Mouse (Mus musculus): ENCODE data around the gene Klhl25.
"Not testable (repeated sequence)": the region's sequence is repeated elsewhere in the genome, so short reads cannot be mapped to it uniquely, and the experiment has no call there.

The Klhl25 gene

GRCm38 (mm10) chr7:75880236-75880635 is 32.1 kb downstream of the Klhl25 start:
- no peak for DNase-seq

- peak; percentile 71 for DNase-seq
Observed at GRCm38 (mm10) chr7:75880650-75881049, 32.5 kb downstream of the Klhl25 start.

GRCm38 (mm10) chr7:75881376-75881775 is 33.3 kb downstream of the Klhl25 start:
- peak; percentile 37 for DNase-seq

- no peak for DNase-seq
Observed at GRCm38 (mm10) chr7:75881791-75882190, 33.7 kb downstream of the Klhl25 start.

GRCm38 (mm10) chr7:75891466-75891865 is 43.4 kb downstream of the Klhl25 start:
- no peak for DNase-seq

- peak; percentile 69 for DNase-seq
Observed at GRCm38 (mm10) chr7:75892737-75893136, 44.6 kb downstream of the Klhl25 start.

- DNase-seq: no peak
Observed at GRCm38 (mm10) chr7:75893709-75894108, 45.6 kb downstream of the Klhl25 start.

GRCm38 (mm10) chr7:75897041-75897440 is 48.9 kb downstream of the Klhl25 start:
- no peak for DNase-seq

GRCm38 (mm10) chr7:75899102-75899501 is 51.0 kb downstream of the Klhl25 start:
- DNase-seq: no peak

GRCm38 (mm10) chr7:75899517-75899916 is 51.4 kb downstream of the Klhl25 start:
- DNase-seq: peak; percentile 16

- DNase-seq: no peak
Observed at GRCm38 (mm10) chr7:75899954-75900353, 51.8 kb downstream of the Klhl25 start.

- DNase-seq: peak; percentile 61
Observed at GRCm38 (mm10) chr7:75905145-75905544, 57.0 kb downstream of the Klhl25 start.

- peak; percentile 64 for DNase-seq
Observed at GRCm38 (mm10) chr7:75910035-75910651, 62.0 kb downstream of the Klhl25 start.

GRCm38 (mm10) chr7:75910652-75911035 is 62.5 kb downstream of the Klhl25 start:
- DNase-seq: no peak

GRCm38 (mm10) chr7:75913952-75914351 is 65.8 kb downstream of the Klhl25 start:
- DNase-seq: peak; percentile 58

- DNase-seq: not testable (repeated sequence)
Observed at GRCm38 (mm10) chr7:75915550-75915949, 67.4 kb downstream of the Klhl25 start.

GRCm38 (mm10) chr7:75917662-75918061 is 69.6 kb downstream of the Klhl25 start:
- no peak for DNase-seq

GRCm38 (mm10) chr7:75919745-75920144 is 71.6 kb downstream of the Klhl25 start:
- not testable (repeated sequence) for DNase-seq

Measured in layer of hippocampus, adult 9-11 months (tissue).